Mouse (Mus musculus): ENCODE measurements at regions not wholly inside any gene's neighbourhood (a gene's known extent, or its start where the extent isn't known, plus 50 kb on each side); places are given as distances from the start of the nearest gene placed in this dataset.

DNA sequence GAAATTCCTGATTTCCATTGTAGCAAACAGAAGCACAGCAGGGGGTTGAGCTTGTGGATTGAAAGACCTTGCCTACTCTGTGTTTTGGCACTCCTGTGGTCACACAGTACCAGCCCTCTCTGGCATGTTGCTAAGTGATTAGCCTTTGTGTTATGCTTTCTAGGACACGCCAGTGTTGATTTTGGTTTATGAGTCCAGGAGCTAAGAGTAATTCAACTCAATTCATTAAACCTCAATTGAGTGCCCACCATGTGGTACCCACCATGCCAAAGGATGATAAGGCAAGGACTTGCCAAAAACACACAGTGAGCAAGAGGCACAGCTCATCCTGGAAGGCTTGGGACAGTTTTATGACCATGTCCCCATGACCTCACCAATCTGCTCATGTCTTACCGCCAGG, 221.1 kb upstream of the Sox14 start:
- no peak for DNase-seq

- DNase-seq: no peak
Observed at GRCm38 (mm10) chr9:100095559-100095959, 219.6 kb upstream of the Sox14 start.

DNA sequence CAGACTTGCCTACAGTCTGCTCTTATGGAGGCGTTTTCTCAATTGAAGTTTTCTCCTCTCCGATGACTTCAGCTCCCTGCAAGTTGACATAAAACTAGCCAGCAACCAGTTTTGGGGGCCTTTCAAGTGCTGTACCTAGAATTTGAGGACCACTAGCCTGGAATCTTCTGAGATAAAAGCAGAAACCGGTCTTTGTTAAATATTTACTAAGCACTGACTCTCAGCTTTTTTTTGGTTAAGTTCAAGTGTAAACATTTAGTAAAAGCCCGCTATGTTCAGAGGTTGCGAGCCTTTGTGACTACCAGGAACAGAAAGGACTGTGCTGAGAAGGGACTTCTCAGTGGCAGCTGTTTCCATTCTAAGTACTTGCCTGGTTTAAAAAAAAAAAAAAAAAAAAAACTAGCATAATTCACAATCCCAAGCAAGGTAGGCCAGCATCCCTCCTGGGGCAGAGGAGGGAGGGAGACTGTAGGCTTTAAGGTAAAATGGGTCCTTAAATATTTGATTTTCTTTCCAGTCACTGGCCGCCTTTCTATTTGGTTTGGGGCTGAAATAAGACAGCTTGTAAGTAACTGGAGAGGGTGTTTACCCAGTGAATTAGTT, 219.1 kb upstream of the Sox14 start:
- no peak for DNase-seq

GRCm38 (mm10) chr9:100071141-100071540, 195.2 kb upstream of the Sox14 start:
- no peak for DNase-seq

DNA sequence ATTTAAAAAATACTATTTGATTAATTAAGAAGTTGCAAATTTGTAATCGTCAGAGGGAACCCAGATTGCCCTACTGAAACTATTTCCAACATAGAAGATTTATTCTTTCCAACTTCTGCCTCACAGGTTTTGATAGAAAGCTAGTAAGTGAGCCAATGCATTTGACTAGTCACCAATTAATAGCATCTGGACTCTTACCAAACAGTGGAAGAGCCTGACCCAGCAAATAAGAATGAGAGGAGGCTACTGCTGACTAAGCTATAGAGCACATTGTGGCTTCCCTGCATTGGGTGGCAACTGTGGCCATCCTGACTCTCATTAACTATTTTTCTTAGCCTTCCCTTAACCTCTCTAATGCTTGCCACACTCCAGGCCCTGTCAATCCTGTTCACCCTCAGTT, 182.6 kb upstream of the Sox14 start:
- no peak for DNase-seq

DNA sequence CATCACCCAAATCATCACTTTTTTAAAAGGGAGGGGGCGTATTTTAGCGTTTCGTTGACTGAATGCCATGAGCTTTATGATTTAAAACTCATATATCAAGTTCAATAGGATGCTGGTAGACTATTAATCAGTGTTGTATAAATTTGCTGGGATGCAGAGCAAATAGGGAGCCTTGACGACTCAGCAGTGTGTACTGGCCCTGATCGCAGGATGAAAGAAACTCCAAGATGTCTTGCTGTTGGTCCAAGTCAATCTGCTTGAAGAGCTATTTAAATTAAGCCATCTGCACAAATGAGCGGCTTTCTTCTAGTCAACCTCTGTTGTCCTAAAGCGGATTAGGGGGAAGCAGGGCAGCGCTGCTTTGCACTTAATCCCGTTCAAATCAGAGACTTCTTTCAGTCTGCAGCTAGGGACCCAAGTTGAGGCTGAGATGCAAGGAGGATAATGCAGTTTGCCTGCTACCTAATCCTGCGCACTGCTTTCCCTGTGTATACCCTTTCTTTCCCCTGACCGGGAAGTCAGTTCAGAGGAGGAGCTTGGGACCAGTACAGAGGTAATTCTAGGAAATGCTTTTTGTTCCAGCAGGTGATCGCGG, 170.3 kb upstream of the Sox14 start:
- DNase-seq: no peak

DNA sequence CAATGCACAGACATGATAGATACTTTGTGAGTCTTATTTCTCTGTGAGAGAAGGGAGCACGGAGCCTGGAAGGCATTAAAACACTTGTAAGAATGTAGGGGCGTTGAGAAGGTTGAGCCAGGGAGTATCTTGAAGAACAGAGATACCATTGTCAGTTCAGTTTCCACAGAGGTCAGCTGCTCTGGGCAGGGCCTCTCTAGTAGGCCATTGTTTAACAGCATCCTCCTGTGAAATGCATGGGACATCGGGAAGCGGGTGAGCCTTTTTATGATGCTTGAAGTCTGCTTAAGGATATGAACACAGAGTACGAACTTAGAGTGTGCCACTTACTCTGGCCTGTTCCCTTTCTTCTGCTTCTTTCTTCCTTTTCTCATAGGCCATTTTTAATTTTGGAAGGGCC, 169.7 kb upstream of the Sox14 start:
- no peak for DNase-seq

DNA sequence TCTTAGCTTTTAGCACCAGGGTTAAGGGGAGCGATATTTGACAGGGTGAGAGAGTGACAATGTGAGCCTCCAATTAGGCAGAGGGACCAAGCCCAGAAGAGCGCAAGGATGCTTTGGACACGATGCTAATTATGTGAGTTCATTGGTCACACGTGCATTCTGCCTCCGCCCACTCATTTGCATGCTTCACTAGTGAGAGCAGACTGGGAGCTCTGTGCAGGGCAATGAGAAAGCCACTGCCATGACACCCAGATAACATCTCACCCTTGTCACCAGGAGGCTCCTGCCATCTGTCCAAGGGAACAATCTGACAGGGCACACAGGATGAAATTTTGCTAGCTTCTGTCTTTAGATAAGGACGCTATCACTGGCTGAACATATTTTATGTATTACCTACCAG, 165.8 kb upstream of the Sox14 start:
- no peak for DNase-seq

DNA sequence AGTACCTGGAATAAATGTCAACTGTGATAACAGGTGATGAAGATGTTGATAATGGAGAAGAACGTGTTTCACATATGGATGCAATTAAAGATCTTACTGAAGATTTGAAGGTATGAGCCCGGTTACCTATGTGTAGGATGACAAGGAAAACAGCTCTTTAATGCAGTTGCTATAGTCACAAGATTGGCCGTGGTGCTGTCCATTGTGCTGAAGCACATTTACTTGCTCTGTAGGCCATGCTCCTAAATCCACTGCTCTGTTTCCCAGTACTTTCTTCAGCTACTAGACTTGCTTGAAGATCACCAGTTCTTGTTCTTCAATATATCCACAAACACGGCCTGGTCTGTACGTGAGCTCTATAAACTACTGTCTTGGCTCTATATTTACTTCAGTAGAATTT, 147.7 kb upstream of the Sox14 start:
- peak; percentile 26 for DNase-seq

GRCm38 (mm10) chr9:100022035-100022434, 146.1 kb upstream of the Sox14 start:
- no peak for DNase-seq

GRCm38 (mm10) chr9:99995204-99995603, 119.2 kb upstream of the Sox14 start:
- no peak for DNase-seq

- no peak for DNase-seq
Observed at GRCm38 (mm10) chr9:99994285-99995144, 118.5 kb upstream of the Sox14 start.

DNA sequence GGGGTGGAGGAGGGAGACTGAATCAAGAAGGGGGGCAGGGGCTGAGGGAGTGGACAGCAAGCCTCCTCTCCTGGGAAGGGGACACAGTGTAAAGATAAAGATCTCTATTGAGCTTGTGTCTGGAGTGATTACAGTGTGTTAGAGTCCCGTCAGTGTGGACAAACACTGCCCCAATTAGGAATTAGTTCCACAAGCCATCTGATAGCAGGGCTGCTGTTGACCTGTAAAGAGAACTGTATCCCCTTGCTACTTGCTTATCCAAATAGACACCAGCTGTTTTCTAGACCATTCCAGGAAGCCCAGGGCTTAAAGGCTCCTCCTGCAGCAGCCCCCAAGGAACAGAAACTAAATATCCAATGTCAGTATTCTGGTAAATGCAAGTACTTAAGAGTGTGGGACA, 111.4 kb upstream of the Sox14 start:
- DNase-seq: no peak

- no peak for DNase-seq
Observed at GRCm38 (mm10) chr9:99980734-99981133, 104.8 kb upstream of the Sox14 start.

- no peak for DNase-seq
Observed at GRCm38 (mm10) chr9:99961561-99961960, 85.6 kb upstream of the Sox14 start.

- no peak for DNase-seq
Observed at GRCm38 (mm10) chr9:99954720-99955119, 78.8 kb upstream of the Sox14 start.

GRCm38 (mm10) chr9:99954038-99954618, 78.2 kb upstream of the Sox14 start:
- no peak for DNase-seq

Measured in liver (tissue).